Mouse (Mus musculus) forebrain, embryonic 16.5 days (tissue): ENCODE results near the gene Olfr806. TPM values are rescaled to one million over a fixed set of nuclear protein-coding genes. Genes with fewer than 3 reads are reported as not detected.

Experiments used
- ATAC-seq: fragments of 200-750 bp; cut with Nextera tagmentation; 2 replicates; pipeline ENCODE4 v1.8.0; 2017; ENCODE audit warnings: mild to moderate bottlenecking, moderate library complexity
- H3K27ac ChIP-seq: fragments of 300-500 bp; sonication (generic); 2 replicates; pipeline ENCODE4 v1.5.1; 2014; ENCODE audit warnings: low read length, control low read depth
- H3K27me3 ChIP-seq: fragments of 300-500 bp; sonication (generic); replicated peaks from 2 replicates; pipeline ENCODE4 v1.6.1; 2014; ENCODE audit warnings: low read length; ENCODE audit not compliant: control insufficient read depth, insufficient read depth
- H3K36me3 ChIP-seq: fragments of 300-500 bp; sonication (generic); 2 replicates; pipeline ENCODE4 v1.6.1; 2014; ENCODE audit not compliant: control insufficient read depth, insufficient read depth
- H3K4me1 ChIP-seq: fragments of 300-500 bp; sonication (generic); replicated peaks from 2 replicates; pipeline ENCODE4 v1.6.1; 2014; ENCODE audit warnings: low read length; ENCODE audit not compliant: control insufficient read depth, insufficient read depth
- H3K4me2 ChIP-seq: fragments of 300-500 bp; sonication (generic); 2 replicates; pipeline ENCODE4 v1.6.1; 2014; ENCODE audit warnings: mild to moderate bottlenecking, low read length, control low read depth
- H3K4me3 ChIP-seq: fragments of 300-500 bp; sonication (generic); replicated peaks from 2 replicates; pipeline ENCODE4 v1.5.1; 2014; ENCODE audit warnings: mild to moderate bottlenecking, low read length, control low read depth
- H3K9ac ChIP-seq: fragments of 300-500 bp; sonication (generic); replicated peaks from 2 replicates; pipeline ENCODE4 v1.6.1; 2014; ENCODE audit warnings: low read depth, low read length, control low read depth
- H3K9me3 ChIP-seq: fragments of 300-500 bp; sonication (generic); 2 replicates; pipeline ENCODE4 v1.6.1; 2016; ENCODE audit warnings: low read length; ENCODE audit not compliant: control insufficient read depth
- WGBS: fragments of 180-500 bp; shearing (Covaris S2); extraction: QIAGEN DNeasy Blood & Tissue Kit; methylation state at CpG from one replicate; pipeline ENCODE4 v1.1.7; 2014; 5-methylcytosine and 5-hydroxymethylcytosine counted together
- polyA plus RNA-seq: library from polyadenylated mRNA; unstranded; fragments of >200 nt; fragmentation: Nextera tagmentation; extraction: Ambion mirVana; gene quantifications from 2 replicates; pipeline ENCODE4 v1.2.1, GENCODE M21; 2015

The Olfr806 gene
- not detected in 2 replicates for polyA plus RNA-seq

DNA sequence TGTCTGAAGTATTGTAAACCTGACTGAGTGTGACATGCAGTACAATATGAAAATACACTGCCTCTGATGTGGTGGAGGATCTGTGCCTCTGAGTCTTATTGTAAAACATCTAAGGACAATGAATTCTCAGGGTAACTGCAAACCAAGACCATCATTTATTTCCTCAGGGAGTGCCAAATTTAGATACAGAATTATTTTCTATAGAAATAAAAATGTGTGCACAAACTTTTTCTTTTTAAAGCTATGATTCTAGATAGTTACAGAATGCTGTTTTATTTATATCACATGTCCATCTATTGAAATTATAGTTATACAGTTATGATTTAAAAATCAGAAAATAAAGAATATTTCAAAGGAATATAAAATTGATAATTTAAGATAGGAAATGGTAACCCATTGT is at the start of gene Olfr806:
TSS of gene Olfr806 (minus strand) at position 101 of the 400 bp plus-strand sequence.
- no peak within 1 kb of the TSS for H3K27ac ChIP-seq
- H3K9me3 ChIP-seq, result no peaks in the 10 kb centered on the region
- no peaks in the 10 kb centered on the region for H3K36me3 ChIP-seq
- H3K27me3 ChIP-seq, result no peaks in the 10 kb centered on the region
- H3K4me2 ChIP-seq, result no peak within 1 kb of the TSS
- H3K4me1 ChIP-seq, result no peaks in the 10 kb centered on the region
- no peak within 1 kb of the TSS for H3K4me3 ChIP-seq
- no peak for ATAC-seq
- H3K9ac ChIP-seq, result no peak within 1 kb of the TSS

DNA sequence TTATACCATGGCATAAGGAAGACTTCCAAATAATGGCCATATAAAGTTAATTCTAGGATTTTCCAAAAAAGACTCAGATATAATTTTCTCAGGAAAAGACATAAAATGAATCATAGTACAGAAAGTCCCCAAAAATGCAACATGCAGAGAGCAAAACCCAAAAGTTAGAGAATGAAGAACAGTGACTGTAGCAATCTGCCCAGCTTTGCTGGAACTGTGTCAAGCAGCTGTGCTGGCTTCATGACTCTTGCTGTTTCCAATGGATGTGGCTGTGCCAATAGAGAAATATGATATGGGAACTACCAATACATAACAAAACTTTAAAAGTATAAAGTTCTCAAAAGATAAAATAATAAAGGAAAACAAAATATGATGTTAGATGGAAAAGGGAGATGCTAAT is 36.4 kb upstream of the Olfr806 start:
- H3K4me2 ChIP-seq, result no peak overlapping the region
- no peak overlapping the region for H3K9ac ChIP-seq
- no peak overlapping the region for H3K27ac ChIP-seq
- H3K9me3 ChIP-seq, result no peaks in the 10 kb centered on the region
- no peak overlapping the region for H3K4me3 ChIP-seq
- no peak for ATAC-seq
- no peaks in the 10 kb centered on the region for H3K27me3 ChIP-seq
- H3K4me1 ChIP-seq, result no peaks in the 10 kb centered on the region
- H3K36me3 ChIP-seq, result no peaks in the 10 kb centered on the region

DNA sequence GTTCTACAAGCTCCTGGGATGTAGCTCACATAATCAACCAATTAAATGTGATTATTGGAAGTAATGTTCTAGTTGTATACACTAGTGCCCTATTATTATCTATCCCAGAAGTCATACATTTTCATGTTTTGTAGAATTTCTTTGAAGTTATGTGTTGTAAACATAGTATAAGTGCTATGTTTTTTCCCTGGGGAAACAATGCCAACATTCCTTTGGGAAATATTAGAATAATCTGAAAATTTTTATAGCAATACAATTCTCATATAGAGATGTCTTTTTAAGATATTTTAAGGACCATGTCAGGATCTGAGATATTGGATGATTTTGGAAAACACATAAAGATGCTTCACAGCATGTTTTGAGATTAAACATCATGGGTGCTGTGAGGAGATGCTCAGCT is 32.6 kb upstream of the Olfr806 start, which contains the start of gene Olfr809:
TSS of gene Olfr809 (plus strand) at position 301 of the 400 bp plus-strand sequence.
- no peak for ATAC-seq
- H3K4me1 ChIP-seq, result no peaks in the 10 kb centered on the region
- no peak within 1 kb of the TSS for H3K27ac ChIP-seq
- H3K36me3 ChIP-seq, result no peaks in the 10 kb centered on the region
- no peaks in the 10 kb centered on the region for H3K9me3 ChIP-seq
- H3K4me2 ChIP-seq, result no peak within 1 kb of the TSS
- H3K27me3 ChIP-seq, result no peaks in the 10 kb centered on the region
- no peak within 1 kb of the TSS for H3K9ac ChIP-seq
- no peak within 1 kb of the TSS for H3K4me3 ChIP-seq

DNA sequence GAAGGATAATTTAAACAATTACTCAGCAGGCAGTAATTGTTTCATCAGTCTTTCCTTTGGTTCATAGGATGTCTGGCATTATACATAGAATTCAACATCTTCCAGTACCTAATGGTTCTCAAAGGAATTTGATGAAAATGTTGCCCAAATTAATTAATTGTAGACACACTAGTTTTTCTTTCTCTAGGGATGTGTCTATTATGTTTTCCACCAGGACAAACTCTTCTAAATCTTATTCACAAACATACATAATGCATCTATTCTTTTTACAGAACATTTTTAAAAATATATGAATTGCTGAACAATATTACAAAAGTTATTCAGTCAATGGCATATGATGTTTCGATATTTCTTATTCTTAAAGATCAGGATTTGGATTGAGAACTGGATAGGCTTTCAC is 23.5 kb upstream of the Olfr806 start, which contains the start of gene Olfr808:
TSS of gene Olfr808 (plus strand) at position 301 of the 400 bp plus-strand sequence.
- 98% methylated on average over 1 of the region's 1 CpGs for WGBS
- H3K4me3 ChIP-seq, result no peak within 1 kb of the TSS
- no peak within 1 kb of the TSS for H3K9ac ChIP-seq
- H3K4me2 ChIP-seq, result no peak within 1 kb of the TSS
- no peak for ATAC-seq
- no peaks in the 10 kb centered on the region for H3K4me1 ChIP-seq
- H3K9me3 ChIP-seq, result no peaks in the 10 kb centered on the region
- H3K27ac ChIP-seq, result no peak within 1 kb of the TSS
- H3K36me3 ChIP-seq, result no peaks in the 10 kb centered on the region
- no peaks in the 10 kb centered on the region for H3K27me3 ChIP-seq

DNA sequence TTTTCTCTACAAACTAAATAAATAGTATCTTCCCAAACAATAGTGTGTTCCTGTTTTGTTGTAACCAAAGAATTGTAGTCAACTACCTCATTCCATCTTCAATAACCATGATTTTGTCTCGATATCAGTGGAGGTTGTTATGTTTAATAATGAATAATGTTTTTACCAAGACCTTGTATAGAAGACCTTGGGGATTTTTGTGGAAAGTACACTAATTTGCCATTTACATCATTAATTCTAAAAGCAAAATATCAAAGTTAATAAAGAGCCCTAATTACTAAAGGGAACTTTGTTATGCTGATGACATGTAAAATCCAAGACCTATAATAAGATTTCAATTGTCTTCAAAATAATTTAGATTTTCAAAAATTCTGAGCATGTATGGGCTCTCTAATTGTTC is 16.0 kb upstream of the Olfr806 start, which contains the start of gene Olfr807:
TSS of gene Olfr807 (minus strand) at position 101 of the 400 bp plus-strand sequence.
- no peak for ATAC-seq
- Histone ChIP-seq H3K27me3 (no peaks in the 10 kb centered on the region), H3K9me3 (no peaks in the 10 kb centered on the region), H3K36me3 (no peaks in the 10 kb centered on the region), H3K4me1 (no peaks in the 10 kb centered on the region), H3K27ac (no peak within 1 kb of the TSS), H3K9ac (no peak within 1 kb of the TSS), H3K4me3 (no peak within 1 kb of the TSS), H3K4me2 (no peak within 1 kb of the TSS)
- 87% methylated on average over 1 of the region's 1 CpGs for WGBS

DNA sequence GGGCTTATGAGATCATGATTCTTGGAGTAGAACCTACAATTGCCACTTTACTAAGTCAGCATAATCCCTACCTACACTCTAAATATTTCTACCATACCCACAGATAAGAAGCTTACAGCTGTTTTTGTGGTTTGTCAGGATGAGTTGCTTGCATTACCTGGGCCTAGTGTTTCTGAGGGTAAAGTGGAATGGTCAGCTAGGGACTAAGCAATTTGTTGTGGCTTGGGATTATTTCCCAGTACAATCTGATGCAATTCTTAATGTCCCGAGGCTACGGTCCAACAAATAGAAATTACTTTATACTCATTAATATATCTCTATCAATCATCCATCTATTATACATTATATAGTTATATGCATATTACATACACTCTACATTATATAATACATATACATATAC is 12.4 kb downstream of the Olfr806 start, which contains the start of gene Olfr805:
TSS of gene Olfr805 (minus strand) at position 101 of the 400 bp plus-strand sequence.
- H3K4me1 ChIP-seq, result no peaks in the 10 kb centered on the region
- H3K36me3 ChIP-seq, result no peaks in the 10 kb centered on the region
- no peak within 1 kb of the TSS for H3K27ac ChIP-seq
- WGBS, result 97% methylated on average over 2 of the region's 2 CpGs
- H3K9me3 ChIP-seq, result no peaks in the 10 kb centered on the region
- ATAC-seq, result no peak
- no peak within 1 kb of the TSS for H3K9ac ChIP-seq
- no peak within 1 kb of the TSS for H3K4me3 ChIP-seq
- no peak within 1 kb of the TSS for H3K4me2 ChIP-seq
- H3K27me3 ChIP-seq, result no peaks in the 10 kb centered on the region

DNA sequence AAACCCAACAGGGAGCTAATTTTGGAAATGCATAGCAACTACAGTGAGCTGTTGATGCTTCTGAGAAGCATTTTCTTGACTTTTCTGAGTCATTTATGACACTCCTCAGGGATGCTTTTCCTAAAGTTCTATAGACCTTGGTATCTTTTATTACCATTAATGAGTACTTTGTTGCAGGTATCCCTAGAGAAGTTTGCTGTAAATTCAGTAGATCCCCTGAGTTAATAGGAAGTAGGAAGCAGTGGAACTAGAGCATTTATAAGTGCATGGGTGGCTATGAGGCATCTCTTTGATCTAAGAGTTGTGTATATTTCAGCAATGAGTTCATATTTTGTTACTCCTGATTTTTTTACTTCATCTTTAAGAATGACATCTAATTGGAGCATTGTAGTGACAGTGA is 38.8 kb downstream of the Olfr806 start, which contains the start of gene Olfr804:
TSS of gene Olfr804 (plus strand) at position 301 of the 400 bp plus-strand sequence.
- ATAC-seq, result no peak
- Histone ChIP-seq H3K9ac (no peak within 1 kb of the TSS), H3K9me3 (no peaks in the 10 kb centered on the region), H3K27me3 (no peaks in the 10 kb centered on the region), H3K4me2 (no peak within 1 kb of the TSS), H3K4me1 (no peaks in the 10 kb centered on the region), H3K36me3 (no peaks in the 10 kb centered on the region), H3K27ac (no peak within 1 kb of the TSS), H3K4me3 (no peak within 1 kb of the TSS)

DNA sequence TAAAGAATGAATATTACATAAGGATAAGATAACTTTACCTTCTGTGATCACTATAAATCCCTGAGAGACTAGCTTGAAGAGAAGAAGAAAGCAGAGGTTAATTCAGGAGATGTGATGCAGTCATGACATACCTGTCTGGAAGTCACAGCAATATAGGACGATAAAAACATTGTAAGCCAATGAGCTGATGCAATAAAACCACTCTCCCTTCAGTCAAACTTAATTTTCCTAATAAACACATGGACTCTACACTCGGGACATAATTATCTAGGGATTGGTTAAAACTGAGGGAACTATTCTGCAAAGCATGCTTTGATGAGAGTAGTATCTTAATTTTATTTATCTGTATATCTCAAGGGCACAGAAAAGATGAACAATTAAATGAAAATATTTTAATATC is 47.5 kb downstream of the Olfr806 start, which contains the start of gene Olfr803:
TSS of gene Olfr803 (minus strand) at position 101 of the 400 bp plus-strand sequence.
- Histone ChIP-seq H3K27me3 (no peaks in the 10 kb centered on the region), H3K4me2 (no peak within 1 kb of the TSS), H3K4me1 (no peaks in the 10 kb centered on the region), H3K4me3 (no peak within 1 kb of the TSS), H3K27ac (no peak within 1 kb of the TSS), H3K36me3 (no peaks in the 10 kb centered on the region), H3K9me3 (no peaks in the 10 kb centered on the region), H3K9ac (no peak within 1 kb of the TSS)
- WGBS, result 87% methylated on average over 2 of the region's 2 CpGs
- no peak for ATAC-seq

DNA sequence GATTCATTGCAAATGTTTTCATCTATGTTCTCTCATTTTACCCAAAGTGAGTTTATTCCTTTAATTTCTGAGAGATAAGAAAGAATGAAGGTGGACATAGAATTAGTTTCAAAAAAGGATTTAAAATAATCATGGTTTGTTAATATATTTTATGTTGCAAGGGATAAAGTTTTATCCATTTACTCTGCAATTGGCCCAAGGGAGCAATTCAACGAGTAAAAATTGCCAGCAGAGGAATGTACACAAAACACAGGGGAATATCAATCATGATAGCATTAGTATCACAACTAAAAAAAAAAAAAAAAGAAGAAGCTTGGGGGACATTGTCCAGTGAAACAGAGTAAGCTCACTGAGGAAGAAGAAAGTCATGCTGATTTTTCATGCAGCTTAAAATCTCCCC is 53.7 kb downstream of the Olfr806 start, which contains the start of gene Olfr802:
TSS of gene Olfr802 (minus strand) at position 101 of the 400 bp plus-strand sequence.
- Histone ChIP-seq H3K9ac (no peak within 1 kb of the TSS), H3K27me3 (no peaks in the 10 kb centered on the region), H3K4me1 (no peaks in the 10 kb centered on the region), H3K4me2 (no peak within 1 kb of the TSS), H3K4me3 (no peak within 1 kb of the TSS), H3K27ac (no peak within 1 kb of the TSS), H3K9me3 (no peaks in the 10 kb centered on the region), H3K36me3 (no peaks in the 10 kb centered on the region)
- ATAC-seq, result no peak
- 74% methylated on average over 1 of the region's 1 CpGs for WGBS
